14 mouse cellular contexts compared by ENCODE assay signal in genomic region chr2:167536320-167536945, GRCm38 (mm10). TPM values are rescaled to one million over a fixed set of nuclear protein-coding genes. Genes with fewer than 3 reads are reported as not detected.
"Had no signal": no experiment of that assay in that cellular context is flagged by ENCODE, and none has a peak within 500 bp of the region (broad histone marks: within the 10 kb centered on the region; RNA-seq: fewer than 3 reads in every experiment).

No protein-coding gene starts in this region.

- DNase-seq: kidney, adult 18-20 months; kidney, postnatal 10 days; liver; liver, embryonic 13.5 days; liver, postnatal 0 days; lung, postnatal 14 days; right cerebral cortex, postnatal 14 days; thymus, adult 18-20 months; thymus, postnatal 25 days had no signal

- H3K27ac ChIP-seq: left cerebral cortex, adult 2 months; liver, embryonic 13.5 days; lung, embryonic 15.5 days; macrophage; midbrain, embryonic 12.5 days had no signal

- H3K4me3 ChIP-seq: left cerebral cortex, adult 2 months; liver, embryonic 13.5 days; lung, embryonic 15.5 days; megakaryocyte, embryonic 14.5 days had no signal

RNA-seq across cellular contexts. Expression of gene Snai1, which starts 1.6 kb away (rescaled TPM):
- polyA plus RNA-seq: macrophage had no signal
